Mouse (Mus musculus): ENCODE results near the gene Nat8.
"Not testable (repeated sequence)": the region's sequence is repeated elsewhere in the genome, so short reads cannot be mapped to it uniquely, and the experiment has no call there.

DNA sequence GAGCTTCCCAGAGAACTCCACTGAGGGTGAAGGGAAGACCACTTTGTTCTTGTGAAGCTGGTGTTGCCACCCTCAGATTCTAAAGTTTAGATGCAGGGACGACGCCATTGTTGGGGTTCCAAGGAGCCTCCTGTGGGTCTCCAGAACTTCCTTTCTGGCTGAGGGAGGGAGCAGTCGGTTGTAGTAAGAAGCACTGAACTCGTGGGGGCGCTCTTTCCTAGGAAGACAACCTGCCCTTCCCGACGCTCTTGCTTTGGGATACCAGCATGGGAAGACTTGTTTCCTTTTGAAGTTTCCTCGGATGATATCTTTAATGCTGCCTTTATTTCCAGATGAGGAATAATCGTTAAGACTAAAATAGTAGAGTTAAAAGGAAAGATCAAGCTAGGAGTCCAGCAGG, 4.9 kb upstream of the Nat8 start:
- TF ChIP-seq CTCF (IDR thresholded peaks at IDR 0.05; ENCODE audit: borderline replicate concordance, insufficient read depth, low read depth, low read length); POLR2A (IDR thresholded peaks at IDR 0.05; ENCODE audit: borderline replicate concordance, insufficient read depth, low read length): not testable (repeated sequence)

Data from cerebellum, adult 2 months (tissue).